ENCODE assay signal across 16 mouse cellular contexts in genomic region chr4:140977886-140978692, GRCm38 (mm10). TPM values are rescaled to one million over a fixed set of nuclear protein-coding genes. Genes with fewer than 3 reads are reported as not detected.
A peak's percentile ranks its signal among the peaks of the same experiment; 100 is the strongest.
DNase-seq lines count a peak whose midpoint lies in the region; ATAC-seq lines count a peak whose summit lies in the region.
"Had no signal": no experiment of that assay in that cellular context is flagged by ENCODE, and none has a peak within 500 bp of the region (broad histone marks: within the 10 kb centered on the region; RNA-seq: fewer than 3 reads in every experiment).

No protein-coding gene starts in this region.

- ATAC-seq in stomach, embryonic 14.5 days (ENCODE audit: insufficient number of reproducible peaks, insufficient read depth, low FRiP score, low read depth), result peak; percentile 71
- ATAC-seq: forebrain, embryonic 16.5 days; midbrain, embryonic 13.5 days had no signal

- H3K36me3 ChIP-seq in stomach, embryonic 14.5 days (ENCODE audit: control insufficient read depth, insufficient read depth, low read length), result peaks cover 36% of the 10 kb centered on the region

- no peak overlapping the region for H3K9ac ChIP-seq in stomach, embryonic 14.5 days (replicated peaks; ENCODE audit: low read depth, low read length)
- H3K9ac ChIP-seq: lung, embryonic 15.5 days; midbrain, embryonic 13.5 days; neural tube, embryonic 12.5 days had no signal

- 81% methylated on average over 14 of the region's 14 CpGs for WGBS in stomach, embryonic 14.5 days

- H3K4me3 ChIP-seq in stomach, embryonic 14.5 days (ENCODE audit: low read depth, low read length), result no peak overlapping the region
- H3K4me3 ChIP-seq: heart, embryonic 10.5 days; hindbrain, embryonic 10.5 days; lung, embryonic 15.5 days; midbrain, embryonic 13.5 days; neural tube, embryonic 12.5 days had no signal

- DNase-seq in ovary, adult 18-20 months (ENCODE audit: low spot score), result peak; percentile 76
- DNase-seq in ovary, postnatal 10 days (ENCODE audit: low spot score), result no peak
- peak; percentile 25 for DNase-seq in MEL-GATA-1-ER (ENCODE audit: extremely low read depth, low read depth)
- peak; percentile 56 for DNase-seq in induced T-regulatory cell, adult 2 months (ENCODE audit: low read depth)
- no peak for DNase-seq in gastrocnemius, adult 18-20 months (ENCODE audit: low spot score)
- DNase-seq in left cerebral cortex, adult 8-10 months (ENCODE audit: low spot score in 2 of 2), result no peak
- no peak for DNase-seq in retina, postnatal 1 day
- DNase-seq: gastrocnemius, postnatal 10 days; kidney, adult 9 months had no signal

- H3K27me3 ChIP-seq in stomach, embryonic 14.5 days (ENCODE audit: control insufficient read depth, insufficient read depth, low read length), result no peaks in the 10 kb centered on the region
- H3K27me3 ChIP-seq: lung, embryonic 15.5 days; midbrain, embryonic 13.5 days; neural tube, embryonic 12.5 days had no signal

- H3K4me2 ChIP-seq in stomach, embryonic 14.5 days (replicated peaks; ENCODE audit: low read depth, low read length), result no peak overlapping the region
- H3K4me2 ChIP-seq: lung, embryonic 15.5 days; midbrain, embryonic 13.5 days; neural tube, embryonic 12.5 days had no signal

- peaks cover 6% of the 10 kb centered on the region; the same call in 1 of the 2 replicates for H3K4me1 ChIP-seq in stomach, embryonic 14.5 days (ENCODE audit: control insufficient read depth, insufficient read depth, low read length)
- H3K4me1 ChIP-seq: neural tube, embryonic 12.5 days had no signal

- H3K27ac ChIP-seq in stomach, embryonic 14.5 days (ENCODE audit: low read length), result peak overlapping the region; percentile 10; the same call in 1 of the 2 replicates
- H3K27ac ChIP-seq: heart, embryonic 10.5 days; hindbrain, embryonic 10.5 days; lung, embryonic 15.5 days; midbrain, embryonic 13.5 days; neural tube, embryonic 12.5 days had no signal

- no peaks in the 10 kb centered on the region for H3K9me3 ChIP-seq in stomach, embryonic 14.5 days (ENCODE audit: control insufficient read depth, low read depth, low read length)
- H3K9me3 ChIP-seq: lung, embryonic 15.5 days; midbrain, embryonic 13.5 days; neural tube, embryonic 12.5 days had no signal

RNA-seq across cellular contexts. Expression of gene Atp13a2, which starts 8.6 kb away (rescaled TPM):
- polyA plus RNA-seq in stomach, embryonic 14.5 days (2014; fragmentation: Nextera tagmentation; extraction: Ambion mirVana), result 36.0 and 37.1 TPM in 2 replicates
- 10 to 100 TPM; 16.2 to 21.1 TPM for total RNA-seq in gastrocnemius, adult 18-20 months (2021)
- total RNA-seq in left cerebral cortex, adult 8-10 months (2022), result 100 to 1,000 TPM; 141 to 156 (median 150) TPM

RNA-seq across cellular contexts. Expression of gene Sdhb, which starts 17.1 kb away (rescaled TPM):
- 388 and 401 TPM in 2 replicates for polyA plus RNA-seq in stomach, embryonic 14.5 days (2014; fragmentation: Nextera tagmentation; extraction: Ambion mirVana)
- 100 to 1,000 TPM; 630 to 677 TPM for total RNA-seq in gastrocnemius, adult 18-20 months (2021)
- total RNA-seq in left cerebral cortex, adult 8-10 months (2022), result 100 to 1,000 TPM; 186 to 203 (median 195) TPM

RNA-seq across cellular contexts. Expression of gene Mfap2, which starts 32.1 kb away (rescaled TPM):
- 633 and 721 TPM in 2 replicates for polyA plus RNA-seq in stomach, embryonic 14.5 days (2014; fragmentation: Nextera tagmentation; extraction: Ambion mirVana)
- 1 to 10 TPM; 1.1 to 2.3 TPM for total RNA-seq in gastrocnemius, adult 18-20 months (2021)
- total RNA-seq in left cerebral cortex, adult 8-10 months (2022), result 1 to 10 TPM; 1.8 to 5.2 (median 3.3) TPM

Comparison
In these comparisons a context has a peak if more than half of its experiments do, and no peak if none do; other contexts are left out.
1. DNase-seq: peak in ovary, adult 18-20 months (single experiment), MEL-GATA-1-ER (single experiment) and induced T-regulatory cell, adult 2 months (single experiment); none in ovary, postnatal 10 days (single experiment), gastrocnemius, adult 18-20 months (single experiment), left cerebral cortex, adult 8-10 months (0 of 2) and retina, postnatal 1 day (single experiment).
2. RNA of gene Atp13a2, which starts 8.6 kb away (total RNA-seq): 141 to 156 TPM in left cerebral cortex, adult 8-10 months; 16.2 to 21.1 TPM in gastrocnemius, adult 18-20 months; every median in the first group is over 4 times any median in the second.